Comparison of ENCODE assay signal across 23 mouse cellular contexts in the genomic region with DNA sequence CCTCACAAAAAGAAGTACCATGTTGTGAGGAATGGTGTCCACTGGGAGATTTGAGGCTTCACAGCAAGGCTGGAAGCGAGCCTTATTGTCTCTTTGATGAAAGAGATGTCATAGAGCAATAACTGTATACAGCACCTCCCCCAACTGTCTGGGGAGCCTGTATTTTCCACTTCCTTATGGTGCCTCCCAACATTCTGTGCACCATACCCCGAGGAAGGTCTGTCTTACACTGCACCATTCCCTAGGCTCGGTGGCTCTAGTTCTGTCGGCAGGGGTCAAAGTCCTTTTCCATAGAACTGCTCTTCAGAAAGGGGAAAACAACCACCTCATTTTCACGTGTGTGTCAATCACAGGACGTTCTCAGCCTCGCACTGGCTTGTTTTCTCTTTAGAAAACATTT.
"Had no signal": no experiment of that assay in that cellular context is flagged by ENCODE, and none has a peak within 500 bp of the region (broad histone marks: within the 10 kb centered on the region; RNA-seq: fewer than 3 reads in every experiment).

No protein-coding gene starts in this region.

- H3K9ac ChIP-seq: heart, embryonic 12.5 days; hindbrain, embryonic 12.5 days; hindbrain, embryonic 14.5 days; limb, embryonic 12.5 days; liver, embryonic 13.5 days had no signal

- H3K27ac ChIP-seq: heart, embryonic 10.5 days; hindbrain, embryonic 10.5 days; hindbrain, embryonic 12.5 days; hindbrain, embryonic 14.5 days; layer of hippocampus, adult 2 months; left cerebral cortex, adult 2 months; limb, embryonic 10.5 days; limb, embryonic 12.5 days; liver, embryonic 13.5 days had no signal

- ATAC-seq: hindbrain, embryonic 16.5 days; inflammation-experienced regulatory T-cells, adult 6 months had no signal

- H3K9me3 ChIP-seq: heart, embryonic 10.5 days; hindbrain, embryonic 10.5 days; hindbrain, embryonic 12.5 days; limb, embryonic 10.5 days; limb, embryonic 12.5 days; liver, embryonic 13.5 days had no signal

- H3K4me1 ChIP-seq: heart, embryonic 10.5 days; heart, embryonic 12.5 days; hindbrain, embryonic 10.5 days; hindbrain, embryonic 12.5 days; limb, embryonic 12.5 days; liver, embryonic 13.5 days had no signal

- H3K36me3 ChIP-seq: heart, embryonic 10.5 days; hindbrain, embryonic 10.5 days; hindbrain, embryonic 12.5 days; limb, embryonic 10.5 days; limb, embryonic 12.5 days; liver, embryonic 13.5 days had no signal

- H3K4me2 ChIP-seq: heart, embryonic 12.5 days; hindbrain, embryonic 12.5 days; hindbrain, embryonic 14.5 days; limb, embryonic 12.5 days; liver, embryonic 11.5 days; liver, embryonic 13.5 days had no signal

- H3K4me3 ChIP-seq: heart, embryonic 10.5 days; heart, embryonic 12.5 days; hindbrain, embryonic 10.5 days; hindbrain, embryonic 12.5 days; layer of hippocampus, adult 2 months; left cerebral cortex, adult 2 months; limb, embryonic 10.5 days; limb, embryonic 12.5 days; liver, embryonic 13.5 days had no signal

- DNase-seq: gastrocnemius, postnatal 14 days; heart, adult 18-20 months; heart, postnatal 10 days; heart, postnatal 4 days; kidney, adult 18-20 months; kidney, adult 8-10 months; kidney, postnatal 10 days; kidney, postnatal 25 days; kidney, postnatal 4 days; liver; liver, embryonic 13.5 days had no signal

- H3K27me3 ChIP-seq: heart, embryonic 12.5 days; hindbrain, embryonic 12.5 days; limb, embryonic 12.5 days; liver, embryonic 13.5 days had no signal
